Mouse (Mus musculus) thymus, postnatal 4 days (tissue): ENCODE data around the gene Sass6.
A peak's percentile ranks its signal among the peaks of the same experiment; 100 is the strongest.
"Not testable (repeated sequence)": the region's sequence is repeated elsewhere in the genome, so short reads cannot be mapped to it uniquely, and the experiment has no call there.

ENCODE experiments used
- DNase-seq: peaks from one replicate; pipeline ENCODE4 v3.0.0; 2021

Gene Sass6

GRCm38 (mm10) chr3:116634091-116634490, 39.3 kb downstream of the Sass6 start:
- no peak for DNase-seq

- no peak for DNase-seq
Measured at GRCm38 (mm10) chr3:116634853-116635252, 40.1 kb downstream of the Sass6 start.

- DNase-seq, result no peak
Measured at GRCm38 (mm10) chr3:116635799-116636198, 41.0 kb downstream of the Sass6 start.

- DNase-seq, result no peak
Measured at GRCm38 (mm10) chr3:116637693-116638476, 43.1 kb downstream of the Sass6 start.

GRCm38 (mm10) chr3:116638572-116638971, 43.8 kb downstream of the Sass6 start:
- DNase-seq, result no peak

DNA sequence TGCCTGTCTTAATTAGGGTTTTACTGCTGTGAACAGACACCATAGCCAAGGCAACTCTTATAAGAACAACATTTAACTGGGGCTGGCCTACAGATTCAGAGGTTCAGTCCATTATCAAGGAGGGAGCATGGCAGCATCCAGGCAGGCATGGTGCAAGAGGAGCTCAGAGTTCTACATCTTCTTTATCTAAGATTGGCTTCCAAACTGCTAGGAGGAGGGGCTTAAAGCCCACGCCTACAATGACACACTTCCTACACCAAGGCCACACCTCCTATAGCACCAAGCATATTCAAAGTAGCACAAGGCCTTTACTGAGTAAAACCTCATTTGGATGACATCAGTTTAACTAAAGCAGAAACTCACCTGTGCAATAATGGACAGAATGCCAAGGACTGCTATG, 45.2 kb downstream of the Sass6 start:
- no peak for DNase-seq

DNA sequence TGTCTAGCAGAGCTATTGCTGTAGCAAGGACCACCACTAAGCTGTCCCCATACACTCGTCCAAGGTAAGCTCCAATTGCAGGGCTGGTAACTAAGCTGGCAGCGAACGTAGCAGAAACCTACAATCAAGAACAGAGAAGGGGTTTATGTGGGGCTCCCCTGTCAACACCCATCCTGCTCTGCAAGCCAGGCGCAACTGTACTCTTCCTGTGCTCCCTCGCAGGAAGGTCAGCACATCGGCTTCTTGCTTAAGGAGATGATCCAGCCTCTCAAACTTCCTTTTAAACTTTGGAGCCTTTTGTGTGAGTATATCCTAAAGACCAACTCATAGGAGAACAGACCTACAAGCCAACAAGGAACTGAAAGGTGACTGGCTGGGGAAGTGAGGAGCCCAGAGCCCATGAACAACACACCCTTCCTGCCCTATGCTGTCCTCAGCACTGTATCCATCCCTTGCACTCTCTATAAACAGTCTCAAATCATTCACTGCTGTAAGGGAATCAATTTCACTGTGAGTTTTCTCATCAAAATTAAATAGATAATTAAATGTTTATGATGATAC, 47.1 kb downstream of the Sass6 start:
- DNase-seq, result no peak

DNA sequence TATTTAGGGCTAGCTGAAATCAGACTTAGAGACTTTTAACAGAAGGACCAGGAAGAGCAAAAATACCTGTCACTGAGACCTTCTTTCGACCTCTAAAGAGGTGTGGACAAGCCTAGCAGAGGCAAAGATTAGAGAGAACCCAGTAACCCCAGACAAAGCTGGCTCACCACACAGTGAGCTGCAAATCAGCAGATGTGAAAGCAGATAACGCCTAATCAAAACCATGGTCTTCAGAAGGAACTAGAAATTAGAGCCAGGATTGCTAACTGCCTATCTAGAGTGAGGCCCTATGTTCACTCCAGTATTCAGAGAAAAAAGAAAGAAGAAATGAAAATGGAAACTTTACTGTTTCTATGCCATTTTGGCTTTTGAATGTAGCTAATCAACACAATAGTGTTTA, 47.6 kb downstream of the Sass6 start:
- no peak for DNase-seq

- no peak for DNase-seq
Measured at GRCm38 (mm10) chr3:116646387-116646786, 51.6 kb downstream of the Sass6 start.

- no peak for DNase-seq
Measured at GRCm38 (mm10) chr3:116648805-116649204, 54.0 kb downstream of the Sass6 start.

DNA sequence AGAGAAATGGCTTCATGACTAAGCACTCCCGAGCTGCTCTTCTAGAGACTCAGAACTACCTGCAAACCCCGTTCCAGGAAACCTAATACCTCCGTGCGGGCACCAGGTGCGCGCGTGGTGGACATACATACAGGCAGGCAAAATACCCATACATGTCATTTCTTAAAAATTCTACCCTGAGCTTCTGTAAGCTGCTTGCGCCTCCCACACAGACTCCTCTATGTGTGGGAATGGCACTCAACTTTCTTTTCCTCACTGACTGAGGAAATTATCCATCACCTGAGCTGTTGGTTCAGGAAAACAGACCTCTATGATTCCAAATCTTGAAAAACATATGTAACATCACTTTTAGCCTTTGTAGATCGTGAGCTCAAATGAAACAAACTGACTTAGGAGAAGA, 55.9 kb downstream of the Sass6 start:
- DNase-seq, result no peak

DNA sequence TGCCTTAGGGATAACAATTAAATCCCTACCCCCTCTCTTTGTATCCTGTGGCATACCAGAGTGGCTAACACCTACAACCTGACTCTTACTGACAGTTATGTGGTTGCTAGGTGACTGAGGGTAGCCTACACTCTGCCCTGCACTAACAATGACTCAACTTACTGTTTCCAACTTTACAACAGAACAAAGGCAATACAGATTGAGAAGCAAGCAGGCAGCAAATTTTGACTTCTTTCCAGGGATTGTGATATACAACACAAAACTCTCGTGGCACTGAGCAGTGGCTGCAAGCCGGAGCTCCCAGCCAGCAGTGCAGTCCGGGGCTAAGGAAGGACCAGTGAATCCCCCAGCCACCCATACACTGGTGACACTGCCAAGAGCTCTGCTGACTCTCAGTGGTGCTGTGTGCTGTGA, 57.3 kb downstream of the Sass6 start:
- DNase-seq, result no peak

DNA sequence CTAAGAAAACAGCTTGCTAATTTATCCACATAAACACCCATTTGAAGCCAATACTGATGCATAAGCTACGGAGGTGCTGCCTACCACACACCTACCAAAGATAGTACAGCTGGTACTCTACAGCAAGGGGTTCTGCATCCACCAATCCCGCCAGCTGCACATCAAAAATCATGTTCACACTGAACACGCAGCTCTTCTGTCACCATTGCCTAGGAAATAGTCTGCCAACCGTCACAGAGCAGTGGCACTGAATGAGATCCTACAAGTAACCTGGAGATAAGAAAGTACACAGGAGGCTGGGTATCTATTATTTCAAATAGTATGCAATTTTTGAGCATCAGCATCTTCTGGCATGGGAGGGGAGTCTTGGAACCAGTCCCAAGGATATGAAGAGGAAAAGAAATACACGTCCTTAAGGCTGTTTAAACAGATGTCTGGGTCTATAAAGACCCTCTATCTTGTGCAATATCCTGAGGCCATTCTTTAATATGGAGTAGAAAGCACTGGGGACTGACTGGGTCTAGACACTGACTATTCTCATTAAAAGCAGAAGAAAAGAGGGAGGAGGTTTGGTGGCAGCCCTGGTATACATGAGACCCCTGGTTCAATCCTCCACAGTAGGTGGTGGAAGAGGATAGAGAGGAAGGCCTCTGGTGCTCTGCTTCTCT, 58.6 kb downstream of the Sass6 start:
- no peak for DNase-seq

GRCm38 (mm10) chr3:116654051-116654450, 59.3 kb downstream of the Sass6 start:
- DNase-seq, result not testable (repeated sequence)

- DNase-seq, result no peak
Measured at GRCm38 (mm10) chr3:116656184-116656965, 61.6 kb downstream of the Sass6 start.

DNA sequence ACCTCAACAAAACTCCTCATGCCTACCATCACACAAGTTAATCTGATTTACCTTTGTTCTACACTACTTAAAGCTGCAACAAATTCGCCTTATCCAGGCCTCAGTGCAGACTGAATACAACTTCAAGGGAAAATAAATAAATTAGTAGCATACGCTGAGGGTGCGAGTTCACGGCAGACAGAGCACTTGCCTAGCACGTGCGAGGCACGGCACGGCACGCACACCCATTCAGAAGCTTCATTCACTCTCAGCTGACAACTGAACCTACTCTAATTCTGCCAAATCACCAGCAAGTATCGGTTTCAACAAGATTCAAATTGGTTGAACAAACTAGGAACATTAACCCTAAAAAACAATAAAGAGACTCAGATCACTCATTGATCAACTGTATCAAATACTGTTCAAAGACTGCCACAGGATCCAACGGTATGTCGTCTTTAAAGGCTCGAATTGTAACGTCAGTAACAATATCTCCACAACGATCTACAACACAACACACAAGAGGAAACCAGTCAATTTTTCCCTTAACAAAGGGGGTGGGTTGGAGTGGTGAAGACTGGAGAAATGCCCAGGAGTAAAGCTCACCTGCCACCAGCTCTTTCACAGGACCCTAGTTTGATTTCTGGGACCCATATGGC, 64.3 kb downstream of the Sass6 start:
- DNase-seq, result no peak

GRCm38 (mm10) chr3:116659856-116660430, 65.2 kb downstream of the Sass6 start:
- no peak for DNase-seq

DNA sequence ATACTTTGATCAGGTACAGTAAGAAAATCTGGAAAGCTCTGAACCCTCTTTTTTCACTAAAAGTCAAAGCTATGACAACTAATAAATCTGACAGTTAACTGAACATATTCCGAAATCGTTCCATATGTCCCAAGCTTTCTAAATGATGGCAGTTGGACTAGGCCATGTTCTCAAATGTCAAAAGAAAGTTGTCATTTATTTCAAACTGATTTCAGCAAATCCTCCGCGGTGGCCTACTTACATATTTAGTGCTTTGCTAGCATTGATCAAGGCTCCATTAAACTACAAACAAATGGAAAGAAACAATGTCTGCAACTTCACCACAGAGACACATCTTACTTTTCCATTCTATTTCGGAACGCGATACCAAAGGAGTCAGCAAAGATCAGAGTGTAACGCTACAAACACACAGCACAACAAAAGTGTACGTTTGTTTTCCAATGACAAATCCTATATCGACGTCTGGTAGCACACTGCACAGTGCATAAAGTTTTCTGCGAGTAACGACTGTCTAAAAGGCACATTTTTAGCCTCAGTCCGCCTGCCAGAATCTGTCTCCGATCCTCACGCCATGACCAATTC, 66.6 kb downstream of the Sass6 start:
- no peak for DNase-seq

DNA sequence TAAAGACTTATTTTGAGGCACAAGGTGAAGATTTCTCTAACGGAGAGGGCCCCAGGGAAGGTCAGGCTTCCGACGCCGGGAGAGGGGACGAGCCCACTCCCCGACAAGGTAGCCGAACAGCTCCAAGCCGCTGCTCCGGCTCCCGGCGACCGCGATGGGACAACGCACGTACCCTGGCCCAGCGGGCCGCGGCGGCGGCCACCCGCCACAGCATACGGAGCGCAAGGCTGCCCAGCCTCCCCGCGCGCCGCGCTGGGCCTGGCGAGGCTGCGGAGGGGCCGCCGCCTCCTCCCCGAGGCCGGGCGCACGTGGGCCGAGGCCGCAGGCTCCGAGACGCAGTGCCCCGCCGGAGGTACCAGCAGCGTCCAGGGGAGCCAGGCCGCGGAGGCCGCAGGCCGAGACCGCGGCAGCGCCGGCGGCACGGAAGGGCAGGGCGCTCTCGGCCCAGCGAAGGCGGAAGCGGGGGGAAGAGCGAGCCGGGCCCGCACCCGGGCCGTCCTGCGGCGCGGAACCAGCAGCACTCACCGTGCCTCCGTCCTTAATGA, 67.2 kb downstream of the Sass6 start:
- DNase-seq, result no peak

DNA sequence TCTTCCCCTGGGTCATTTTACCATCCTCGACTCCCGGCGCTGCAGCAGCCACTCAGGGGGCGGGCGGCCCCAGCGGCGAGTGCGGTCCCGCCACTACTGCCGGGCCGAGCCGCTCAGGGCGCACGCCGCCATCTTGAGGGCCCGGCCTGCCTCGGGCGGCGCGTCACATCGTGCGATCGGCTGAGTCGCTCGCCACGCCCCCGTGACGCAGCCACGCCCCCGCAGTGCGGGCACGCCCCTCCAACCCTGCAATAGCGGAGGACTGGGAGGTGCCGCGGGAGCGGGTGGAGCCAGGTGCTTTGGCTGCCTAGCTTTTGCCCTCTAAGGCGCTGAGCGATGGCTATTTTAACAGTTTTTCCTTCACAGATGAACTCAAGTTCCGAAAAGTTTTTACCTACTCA, 67.7 kb downstream of the Sass6 start, which contains the start of gene Mfsd14a:
Gene Mfsd14a, minus strand, starts transcription at position 215 of the 401 bp plus-strand sequence.
- DNase-seq, result peak; percentile 100

- DNase-seq, result not testable (repeated sequence)
Measured at GRCm38 (mm10) chr3:116664281-116664680, 69.5 kb downstream of the Sass6 start.
